Comparison of ENCODE assay signal across 12 mouse cellular contexts in the genomic region with DNA sequence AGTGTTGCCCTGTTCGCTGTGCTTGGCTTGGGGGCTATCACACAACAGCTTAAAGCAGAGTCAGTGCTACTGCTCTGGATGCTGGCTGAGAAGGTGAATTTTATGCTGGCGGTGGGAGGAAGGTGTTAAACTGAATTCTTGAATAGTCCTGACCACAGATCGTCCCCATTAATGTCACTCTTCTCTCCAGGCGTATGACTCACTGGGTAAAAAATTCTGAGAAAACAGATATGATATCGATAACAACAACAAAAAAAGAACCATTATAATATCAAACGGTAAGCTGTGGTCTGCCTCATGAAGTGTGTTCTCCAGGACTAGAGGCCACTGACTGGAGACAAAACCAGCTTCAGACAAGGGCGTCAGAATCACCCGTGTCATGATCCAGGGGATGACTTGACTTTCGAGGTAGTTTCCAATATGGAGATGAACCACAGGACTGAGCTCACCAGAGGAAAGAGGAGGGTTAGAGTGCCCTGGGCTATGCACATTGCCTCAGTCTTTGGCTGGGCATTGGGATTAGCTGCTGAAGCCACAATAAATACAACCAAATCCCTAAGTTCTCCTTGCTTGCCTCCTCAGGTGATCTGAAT.
"Had no signal": no experiment of that assay in that cellular context is flagged by ENCODE, and none has a peak within 500 bp of the region (broad histone marks: within the 10 kb centered on the region; RNA-seq: fewer than 3 reads in every experiment).

No protein-coding gene starts in this region.

- ATAC-seq: lung, postnatal 0 days; midbrain, embryonic 16.5 days had no signal

- DNase-seq: kidney, adult 8-10 months; kidney, postnatal 36 days; layer of hippocampus, adult 9-11 months; layer of hippocampus, postnatal 36 days; left cerebral cortex, postnatal 4 days; lung, adult 2 months; lung, postnatal 36 days; right cerebral cortex, adult 18-20 months; right cerebral cortex, postnatal 25 days; thymus, postnatal 4 days had no signal
